Mouse (Mus musculus) ES-E14 (cell line): ENCODE measurements at regions not wholly inside any gene's neighbourhood (a gene's known extent, or its start where the extent isn't known, plus 50 kb on each side); places are given as distances from the start of the nearest gene placed in this dataset.

ENCODE experiments used
- DNase-seq: peaks from one replicate; pipeline ENCODE4 v3.0.0-alpha.2; 2013; ENCODE audit warnings: low read depth, low spot score
- H3K27ac ChIP-seq: 2 replicates; pipeline ENCODE4 v1.5.1; 2012; ENCODE audit warnings: low read depth, mild to moderate bottlenecking, low read length, moderate library complexity, mixed read lengths; ENCODE audit not compliant: poor library complexity, insufficient read depth, severe bottlenecking
- H3K36me3 ChIP-seq: 2 replicates; pipeline ENCODE4 v1.6.1; 2012; ENCODE audit warnings: mild to moderate bottlenecking, low read length, moderate library complexity, mixed read lengths; ENCODE audit not compliant: control insufficient read depth, poor library complexity, insufficient read depth, severe bottlenecking
- H3K4me1 ChIP-seq, 2 experiments: fragments of 150-350 bp in 1 of 2; sonication (generic) in 1 of 2; 2 replicates each; pipeline ENCODE4 v1.6.1; 2012; ENCODE audit warnings: low read length in 2 of 2, mild to moderate bottlenecking in 1 of 2, mixed read lengths in 1 of 2; ENCODE audit not compliant: control insufficient read depth in 2 of 2, insufficient read depth in 2 of 2, poor library complexity in 1 of 2
- H3K4me3 ChIP-seq, 2 experiments: fragments of 150-350 bp in 1 of 2; sonication (generic) in 1 of 2; 2 replicates each; pipeline ENCODE4 v1.5.1; 2012; ENCODE audit warnings: low read length in 2 of 2, low read depth in 1 of 2, mild to moderate bottlenecking in 1 of 2, mixed read lengths in 1 of 2; ENCODE audit not compliant: insufficient read depth in 1 of 2, poor library complexity in 1 of 2, severe bottlenecking in 1 of 2
- H3K9ac ChIP-seq: 2 replicates; pipeline ENCODE4 v1.6.1; 2012; ENCODE audit warnings: low read depth, mild to moderate bottlenecking, low read length, mixed read lengths; ENCODE audit not compliant: poor library complexity, insufficient read depth, severe bottlenecking
- H3K9me3 ChIP-seq: fragments of 150-350 bp; sonication (generic); 2 replicates; pipeline ENCODE4 v1.6.1; 2012; ENCODE audit warnings: low read depth, mild to moderate bottlenecking, low read length; ENCODE audit not compliant: control insufficient read depth, insufficient read depth
- CHD2 ChIP-seq: IDR thresholded peaks from 2 replicates; pipeline ENCODE4 v1.6.1; 2014; ENCODE audit warnings: mild to moderate bottlenecking, low read depth, low read length, inconsistent platforms
- HCFC1 ChIP-seq: IDR thresholded peaks from 2 replicates; pipeline ENCODE4 v1.6.1; 2012; ENCODE audit warnings: low read length, inconsistent platforms, borderline replicate concordance; ENCODE audit not compliant: insufficient read depth
- MAFK ChIP-seq: IDR thresholded peaks from 2 replicates; pipeline ENCODE4 v1.6.1; 2014; ENCODE audit warnings: mild to moderate bottlenecking, low read depth, low read length, inconsistent platforms; ENCODE audit not compliant: insufficient read depth
- ZC3H11A ChIP-seq: IDR thresholded peaks from 2 replicates; pipeline ENCODE4 v1.6.1; 2012; ENCODE audit warnings: low read depth, mild to moderate bottlenecking, inconsistent platforms, low read length, borderline replicate concordance
- ZNF384 ChIP-seq: IDR thresholded peaks from 2 replicates; pipeline ENCODE4 v1.6.1; 2012; ENCODE audit warnings: low read depth, low read length, inconsistent platforms
- in situ Hi-C, 2 experiments: fragments of 600-800 bp; cut with MboI; formaldehyde crosslinking; loops; one replicate each; pipeline ENCODE4 v1.15.1; 2025; ENCODE audit warnings: low sequenced_read_pairs in 2 of 2, inconsistent platforms in 1 of 2; ENCODE audit not compliant: unreplicated experiment in 2 of 2

DNA sequence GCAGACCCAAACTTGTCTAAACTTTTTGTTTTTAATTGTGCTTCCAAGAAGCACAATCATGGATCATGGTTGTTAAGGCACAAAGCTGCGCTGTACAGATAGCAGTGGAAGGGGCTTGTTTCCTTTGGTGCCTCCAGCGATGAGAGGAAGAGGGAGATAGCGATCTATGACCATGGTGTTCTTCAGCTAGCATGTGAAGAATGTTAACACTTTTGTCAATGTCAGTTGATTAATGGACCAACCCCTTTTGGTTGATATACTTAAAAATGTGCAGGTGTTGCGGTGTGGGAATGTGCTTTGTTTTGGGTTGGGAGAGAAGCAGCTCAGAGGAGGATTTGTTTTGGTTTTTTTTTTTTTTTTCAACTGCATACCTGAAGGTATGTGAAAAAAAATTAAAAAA lies 324.0 kb upstream of the Kcnh8 start:
- no peak for TF ChIP-seq ZC3H11A
- TF ChIP-seq CHD2 = no peak
- no peak for TF ChIP-seq HCFC1
- TF ChIP-seq MAFK = no peak
- TF ChIP-seq ZNF384 = no peak
- Histone ChIP-seq H3K9me3 (no peaks in the 10 kb centered on the region), H3K4me3 (no peak overlapping the region), H3K36me3 (no peaks in the 10 kb centered on the region), H3K4me1 (no peaks in the 10 kb centered on the region), H3K27ac (no peak overlapping the region), H3K9ac (no peak overlapping the region)
- in situ Hi-C loops = no loop called here
- no peak for DNase-seq

DNA sequence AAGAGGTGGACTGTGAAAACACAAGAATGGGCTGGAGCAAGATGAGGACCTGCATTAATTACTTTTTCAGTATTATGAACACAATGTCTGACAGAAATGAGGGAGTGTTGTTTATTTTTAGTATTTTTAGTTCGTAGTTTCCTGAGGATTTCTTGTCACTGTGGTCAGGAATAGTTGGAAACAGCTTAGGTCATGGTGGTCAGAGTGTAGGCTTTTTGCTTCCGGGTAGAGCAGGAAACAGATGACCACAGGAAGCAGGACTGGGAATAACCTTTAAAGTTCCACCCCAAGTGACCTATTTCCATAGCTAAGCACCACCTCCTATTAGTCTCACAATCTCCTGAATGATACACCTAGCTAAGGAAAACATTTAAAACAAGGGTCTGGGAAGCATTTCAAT lies 333.7 kb upstream of the Kcnh8 start:
- no peak overlapping the region for H3K9ac ChIP-seq
- no peak for DNase-seq
- no peak overlapping the region for H3K27ac ChIP-seq
- H3K36me3 ChIP-seq = no peaks in the 10 kb centered on the region
- TF ChIP-seq CHD2 (no peak), MAFK (no peak), ZC3H11A (no peak), HCFC1 (no peak), ZNF384 (no peak)
- H3K4me1 ChIP-seq = no peaks in the 10 kb centered on the region
- H3K9me3 ChIP-seq = no peaks in the 10 kb centered on the region
- no peak overlapping the region for H3K4me3 ChIP-seq
- in situ Hi-C loops = no loop called here

DNA sequence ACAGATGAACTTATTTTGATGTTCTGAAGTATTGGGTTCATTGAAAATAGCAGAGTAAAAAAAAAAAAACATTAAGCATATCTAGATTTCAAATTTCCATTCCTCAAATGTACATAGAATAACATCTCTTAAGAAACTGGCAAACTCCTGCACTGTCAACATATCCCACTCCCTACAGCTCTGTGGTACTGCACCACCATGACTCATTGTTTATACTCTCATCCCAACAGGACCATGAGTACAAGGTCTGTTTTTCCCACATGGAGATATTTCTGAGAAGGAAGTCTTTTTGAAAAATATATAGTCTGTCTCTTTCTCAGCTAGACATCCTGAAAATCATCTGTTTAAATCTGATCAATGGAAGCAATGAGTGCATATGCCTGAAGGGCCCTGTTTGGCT lies 351.2 kb upstream of the Kcnh8 start:
- Histone ChIP-seq H3K9ac (no peak overlapping the region), H3K4me1 (no peaks in the 10 kb centered on the region), H3K9me3 (no peaks in the 10 kb centered on the region), H3K27ac (no peak overlapping the region), H3K36me3 (no peaks in the 10 kb centered on the region), H3K4me3 (no peak overlapping the region)
- no peak for DNase-seq
- TF ChIP-seq ZC3H11A (no peak), HCFC1 (no peak), CHD2 (no peak), MAFK (no peak), ZNF384 (no peak)
- in situ Hi-C loops = no loop called here

GRCm38 (mm10) chr17:52225584-52225983 lies 376.9 kb upstream of the Kcnh8 start:
- Histone ChIP-seq H3K4me3 (no peak overlapping the region), H3K36me3 (no peaks in the 10 kb centered on the region), H3K9me3 (no peaks in the 10 kb centered on the region), H3K9ac (no peak overlapping the region), H3K27ac (no peak overlapping the region), H3K4me1 (no peaks in the 10 kb centered on the region)
- in situ Hi-C loops = no loop called here
- TF ChIP-seq ZNF384 = no peak
- TF ChIP-seq HCFC1 = no peak
- TF ChIP-seq ZC3H11A = no peak
- TF ChIP-seq MAFK = no peak
- no peak for TF ChIP-seq CHD2
- DNase-seq = no peak

GRCm38 (mm10) chr17:52220422-52220821 lies 382.1 kb upstream of the Kcnh8 start:
- Histone ChIP-seq H3K9ac (no peak overlapping the region), H3K36me3 (no peaks in the 10 kb centered on the region), H3K4me3 (no peak overlapping the region), H3K4me1 (no peaks in the 10 kb centered on the region), H3K9me3 (no peaks in the 10 kb centered on the region), H3K27ac (no peak overlapping the region)
- DNase-seq = no peak
- in situ Hi-C loops = no loop called here
- TF ChIP-seq MAFK (no peak), ZC3H11A (no peak), ZNF384 (no peak), CHD2 (no peak), HCFC1 (no peak)
